Mouse (Mus musculus): ENCODE data around the gene Pmf1. TPM values are rescaled to one million over a fixed set of nuclear protein-coding genes. Genes with fewer than 3 reads are reported as not detected.

Gene Pmf1
- polyA plus RNA-seq, 1 experiment from 2014 or later, result 98.4 TPM

GRCm38 (mm10) chr3:88354396-88355165 lies 55.5 kb downstream of the Pmf1 start:
- no peaks in the 10 kb centered on the region for H3K9me3 ChIP-seq (replicated peaks; ENCODE audit: control insufficient read depth, low read length)
- H3K4me3 ChIP-seq (ENCODE audit: low read length), result no peak overlapping the region
- ATAC-seq (replicated peaks; ENCODE audit: extremely low read depth, insufficient read depth, low FRiP score), result no peak
- H3K36me3 ChIP-seq (ENCODE audit: control insufficient read depth, insufficient read depth), result peaks cover 87% of the 10 kb centered on the region
- H3K27me3 ChIP-seq (ENCODE audit: control insufficient read depth, insufficient read depth, low read length), result no peaks in the 10 kb centered on the region
- no peak overlapping the region for H3K4me2 ChIP-seq (ENCODE audit: low read depth, low read length)
- H3K4me1 ChIP-seq (ENCODE audit: control insufficient read depth, insufficient read depth, low read length), result peaks cover 3% of the 10 kb centered on the region
- 91% methylated on average over 8 of the region's 8 CpGs for WGBS
- no peak overlapping the region for H3K9ac ChIP-seq (ENCODE audit: low read length)
- H3K27ac ChIP-seq (ENCODE audit: low read length), result no peak overlapping the region

- Histone ChIP-seq H3K27ac (ENCODE audit: low read length) (no peak overlapping the region), H3K36me3 (ENCODE audit: control insufficient read depth, insufficient read depth) (peaks cover 86% of the 10 kb centered on the region), H3K4me3 (ENCODE audit: low read length) (no peak overlapping the region), H3K27me3 (ENCODE audit: control insufficient read depth, insufficient read depth, low read length) (no peaks in the 10 kb centered on the region), H3K4me2 (ENCODE audit: low read depth, low read length) (no peak overlapping the region), H3K9ac (ENCODE audit: low read length) (no peak overlapping the region), H3K9me3 (replicated peaks; ENCODE audit: control insufficient read depth, low read length) (no peaks in the 10 kb centered on the region), H3K4me1 (ENCODE audit: control insufficient read depth, insufficient read depth, low read length) (no peaks in the 10 kb centered on the region)
- 85% methylated on average over 9 of the region's 9 CpGs for WGBS
- no peak for ATAC-seq (replicated peaks; ENCODE audit: extremely low read depth, insufficient read depth, low FRiP score)
Measured at GRCm38 (mm10) chr3:88352907-88353306, 57.2 kb downstream of the Pmf1 start.

- Histone ChIP-seq H3K27me3 (ENCODE audit: control insufficient read depth, insufficient read depth, low read length) (no peaks in the 10 kb centered on the region), H3K9me3 (replicated peaks; ENCODE audit: control insufficient read depth, low read length) (no peaks in the 10 kb centered on the region), H3K9ac (ENCODE audit: low read length) (no peak overlapping the region), H3K36me3 (ENCODE audit: control insufficient read depth, insufficient read depth) (peaks cover 84% of the 10 kb centered on the region), H3K27ac (ENCODE audit: low read length) (no peak overlapping the region), H3K4me3 (ENCODE audit: low read length) (no peak overlapping the region), H3K4me2 (ENCODE audit: low read depth, low read length) (no peak overlapping the region), H3K4me1 (ENCODE audit: control insufficient read depth, insufficient read depth, low read length) (no peaks in the 10 kb centered on the region)
- WGBS, result 70% methylated on average over 13 of the region's 13 CpGs
- no peak for ATAC-seq (replicated peaks; ENCODE audit: extremely low read depth, insufficient read depth, low FRiP score)
Measured at GRCm38 (mm10) chr3:88350732-88351131, 59.4 kb downstream of the Pmf1 start.

Small RNA genes lying within 50 kb of the gene (microRNA-seq; reads per million reads assigned to microRNA genes)
- gene Mir7011, result not detected

Other genes starting within 250 kb of the Pmf1 start
- gene Rhbg, start 155.6 kb downstream of the Pmf1 start, polyA plus RNA-seq (2015; fragmentation: Nextera tagmentation; extraction: Ambion mirVana), result 0.09 and 0.21 TPM in 2 replicates
- 0.19 TPM in 1 of 2 replicates, not detected in the other for gene Gm38392, start 123.1 kb downstream of the Pmf1 start, polyA plus RNA-seq (2015; fragmentation: Nextera tagmentation; extraction: Ambion mirVana)
- 13.4 and 16.1 TPM in 2 replicates for gene Tsacc, start 113.3 kb downstream of the Pmf1 start, polyA plus RNA-seq (2015; fragmentation: Nextera tagmentation; extraction: Ambion mirVana)
- gene Cct3, start 113.2 kb downstream of the Pmf1 start, polyA plus RNA-seq (2015; fragmentation: Nextera tagmentation; extraction: Ambion mirVana), result 383 and 394 TPM in 2 replicates
- 142 and 149 TPM in 2 replicates for gene Glmp, start 85.3 kb downstream of the Pmf1 start, polyA plus RNA-seq (2015; fragmentation: Nextera tagmentation; extraction: Ambion mirVana)
- 1.7 and 2.6 TPM in 2 replicates for gene Tmem79, start 74.2 kb downstream of the Pmf1 start, polyA plus RNA-seq (2015; fragmentation: Nextera tagmentation; extraction: Ambion mirVana)
- gene Smg5, start 74.1 kb downstream of the Pmf1 start, polyA plus RNA-seq (2015; fragmentation: Nextera tagmentation; extraction: Ambion mirVana), result 50.1 and 51.0 TPM in 2 replicates
- 3.2 and 4.2 TPM in 2 replicates for gene Paqr6, start 45.7 kb downstream of the Pmf1 start, polyA plus RNA-seq (2015; fragmentation: Nextera tagmentation; extraction: Ambion mirVana)
- gene Bglap3, start 37.6 kb downstream of the Pmf1 start, polyA plus RNA-seq (2015; fragmentation: Nextera tagmentation; extraction: Ambion mirVana), result 0.21 TPM in 1 of 2 replicates, not detected in the other
- gene Bglap2, start 31.6 kb downstream of the Pmf1 start, polyA plus RNA-seq (2015; fragmentation: Nextera tagmentation; extraction: Ambion mirVana), result not detected in 2 replicates
- gene Bglap, start 25.9 kb downstream of the Pmf1 start, polyA plus RNA-seq (2015; fragmentation: Nextera tagmentation; extraction: Ambion mirVana), result not detected in 2 replicates
- gene Slc25a44, start 14.8 kb upstream of the Pmf1 start, polyA plus RNA-seq (2015; fragmentation: Nextera tagmentation; extraction: Ambion mirVana), result 13.3 and 13.7 TPM in 2 replicates
- gene Sema4a, start 50.9 kb upstream of the Pmf1 start, polyA plus RNA-seq (2015; fragmentation: Nextera tagmentation; extraction: Ambion mirVana), result 3.0 and 3.7 TPM in 2 replicates
- 127 and 129 TPM in 2 replicates for gene Lmna, start 99.6 kb upstream of the Pmf1 start, polyA plus RNA-seq (2015; fragmentation: Nextera tagmentation; extraction: Ambion mirVana)
- 5.3 and 5.7 TPM in 2 replicates for gene Mex3a, start 122.1 kb upstream of the Pmf1 start, polyA plus RNA-seq (2015; fragmentation: Nextera tagmentation; extraction: Ambion mirVana)
- 2.2 and 5.2 TPM in 2 replicates for gene Rab25, start 138.0 kb upstream of the Pmf1 start, polyA plus RNA-seq (2015; fragmentation: Nextera tagmentation; extraction: Ambion mirVana)
- 136 and 139 TPM in 2 replicates for gene Lamtor2, start 142.7 kb upstream of the Pmf1 start, polyA plus RNA-seq (2015; fragmentation: Nextera tagmentation; extraction: Ambion mirVana)
- 28.8 and 32.0 TPM in 2 replicates for gene Ubqln4, start 143.4 kb upstream of the Pmf1 start, polyA plus RNA-seq (2015; fragmentation: Nextera tagmentation; extraction: Ambion mirVana)
- gene Ssr2, start 165.5 kb upstream of the Pmf1 start, polyA plus RNA-seq (2015; fragmentation: Nextera tagmentation; extraction: Ambion mirVana), result 136 and 161 TPM in 2 replicates
- gene Arhgef2, start 195.6 kb upstream of the Pmf1 start, polyA plus RNA-seq (2015; fragmentation: Nextera tagmentation; extraction: Ambion mirVana), result 76.7 and 85.5 TPM in 2 replicates
- gene Rxfp4, start 242.8 kb upstream of the Pmf1 start, polyA plus RNA-seq (2015; fragmentation: Nextera tagmentation; extraction: Ambion mirVana), result not detected in 2 replicates

Data from heart, embryonic 16.5 days (tissue).